Mouse (Mus musculus) 416B (cell line): ENCODE measurements at regions not wholly inside any gene's neighbourhood (a gene's known extent, or its start where the extent isn't known, plus 50 kb on each side); places are given as distances from the start of the nearest gene placed in this dataset.

Experiments
- DNase-seq: peaks from one replicate; pipeline ENCODE4 v3.0.0; 2011; ENCODE audit warnings: low read depth

- DNase-seq, result no peak
Measured at GRCm38 (mm10) chr16:86366197-86366596, 464.6 kb upstream of the Adamts5 start.

- DNase-seq, result no peak
Measured at GRCm38 (mm10) chr16:86361099-86361498, 459.5 kb upstream of the Adamts5 start.

DNA sequence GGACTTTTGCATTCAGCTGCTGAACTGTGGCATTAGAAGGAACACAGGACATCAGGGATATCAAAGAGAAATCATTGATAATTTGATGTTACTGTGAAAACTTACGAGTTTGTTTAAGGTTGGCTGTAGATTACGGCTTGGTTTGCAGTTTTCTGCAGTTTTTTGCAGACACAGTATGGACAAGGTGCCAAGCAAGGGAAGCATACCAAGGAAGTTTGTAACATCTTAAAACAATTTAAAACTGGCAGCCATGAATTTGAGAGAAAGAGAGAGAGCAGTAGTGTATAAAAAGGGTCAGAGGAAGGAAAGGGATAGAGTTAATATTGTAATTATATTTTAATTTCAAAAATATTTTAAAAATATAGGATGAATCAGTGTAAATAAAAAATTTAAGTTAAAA lies 453.4 kb upstream of the Adamts5 start:
- no peak for DNase-seq

- no peak for DNase-seq
Measured at GRCm38 (mm10) chr16:86347753-86348152, 446.1 kb upstream of the Adamts5 start.

DNA sequence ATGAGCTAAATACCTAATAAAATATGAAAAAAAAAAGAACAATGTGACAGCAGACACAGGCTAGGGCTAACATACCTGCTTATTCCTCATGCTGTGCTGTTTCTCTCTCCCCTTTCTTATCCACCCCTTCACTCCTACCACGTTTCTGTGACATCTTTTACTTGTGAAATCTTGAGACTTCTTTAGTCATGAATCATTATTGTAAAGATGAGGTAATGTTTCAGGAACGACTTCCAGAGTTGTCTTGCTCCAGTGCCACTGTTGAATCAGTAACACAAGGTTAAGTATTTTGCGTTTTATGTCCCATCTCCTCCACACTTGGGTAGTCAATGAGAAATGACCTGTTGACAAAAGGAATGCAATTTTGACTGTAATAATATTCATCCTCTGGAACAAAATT lies 445.3 kb upstream of the Adamts5 start:
- no peak for DNase-seq

GRCm38 (mm10) chr16:86340311-86340710 lies 438.7 kb upstream of the Adamts5 start:
- DNase-seq, result no peak

DNA sequence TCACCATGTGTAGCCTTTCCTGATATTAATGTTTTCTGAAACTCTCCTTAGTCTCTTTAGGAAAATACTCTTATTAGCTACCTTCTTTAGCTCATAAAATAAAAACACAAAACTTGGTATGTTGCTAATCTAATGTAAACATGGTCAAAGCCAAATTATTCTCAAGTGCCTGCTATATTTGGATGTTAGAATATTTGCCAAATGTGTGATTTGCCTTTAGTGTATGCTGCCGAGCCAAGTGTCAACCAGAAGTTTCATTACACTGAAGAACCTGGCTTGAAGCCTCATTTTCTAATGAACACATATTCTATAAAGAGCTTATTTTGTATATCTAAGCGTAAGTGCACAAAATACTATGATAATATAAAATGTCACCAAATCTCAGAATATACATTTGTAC lies 423.8 kb upstream of the Adamts5 start:
- DNase-seq, result no peak

- no peak for DNase-seq
Measured at GRCm38 (mm10) chr16:86318898-86319297, 417.3 kb upstream of the Adamts5 start.

GRCm38 (mm10) chr16:86309696-86310095 lies 408.1 kb upstream of the Adamts5 start:
- no peak for DNase-seq

GRCm38 (mm10) chr16:86303869-86304268 lies 402.2 kb upstream of the Adamts5 start:
- DNase-seq, result no peak

DNA sequence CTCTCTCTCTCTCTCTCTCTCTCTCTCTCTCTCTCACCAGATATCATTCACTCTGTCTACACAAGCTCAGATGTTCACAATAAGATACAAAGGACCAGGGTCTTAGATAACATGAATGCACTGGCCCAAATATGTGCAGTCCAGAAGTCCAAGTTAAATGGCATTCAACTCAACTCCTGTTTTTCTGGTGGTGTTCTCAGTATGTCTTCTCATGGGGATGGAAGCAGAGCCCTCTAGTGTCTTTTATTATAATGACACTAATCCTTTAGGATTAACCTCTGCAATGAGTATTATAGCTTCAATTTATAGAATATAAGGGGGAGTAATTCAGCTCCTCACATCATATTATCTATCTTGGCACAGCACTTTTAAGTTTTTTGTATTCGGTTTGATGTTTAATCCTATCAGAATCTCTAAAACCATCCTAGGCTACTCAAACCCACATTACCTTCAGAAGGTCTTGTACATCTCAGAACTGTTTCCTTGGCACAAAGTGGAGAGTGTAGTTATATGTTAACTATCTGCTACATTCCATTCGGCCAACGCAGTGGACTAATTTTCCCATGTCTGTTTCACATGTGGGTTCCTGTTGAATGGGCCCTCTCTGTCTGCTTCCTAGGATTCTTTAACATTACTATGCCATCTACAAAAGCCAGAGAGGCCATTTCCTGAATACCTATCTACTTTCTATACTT lies 401.0 kb upstream of the Adamts5 start:
- DNase-seq, result peak; percentile 36

GRCm38 (mm10) chr16:86294436-86294835 lies 392.8 kb upstream of the Adamts5 start:
- DNase-seq, result no peak

- DNase-seq, result no peak
Measured at GRCm38 (mm10) chr16:86281326-86281725, 379.7 kb upstream of the Adamts5 start.

- no peak for DNase-seq
Measured at GRCm38 (mm10) chr16:86277031-86277430, 375.4 kb upstream of the Adamts5 start.

DNA sequence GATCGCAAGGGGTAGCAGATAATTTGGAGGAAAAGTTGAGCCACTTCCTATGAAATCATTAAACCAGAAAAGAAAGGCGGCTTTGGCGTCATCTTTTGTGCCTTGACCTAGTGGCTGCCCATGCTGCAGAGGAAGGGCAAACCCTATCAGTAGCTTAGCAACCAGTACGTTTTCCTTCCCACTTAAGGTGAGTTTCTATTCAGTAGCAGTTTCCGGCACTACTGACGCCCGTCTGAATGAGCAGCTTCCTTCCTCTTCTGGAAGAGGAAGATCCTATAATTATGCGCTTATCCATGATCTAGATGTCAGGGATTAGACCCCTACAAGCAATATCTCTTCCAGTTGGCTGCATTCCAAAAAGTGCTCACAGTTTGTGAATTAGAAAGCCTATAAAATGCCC lies 360.0 kb upstream of the Adamts5 start:
- no peak for DNase-seq

DNA sequence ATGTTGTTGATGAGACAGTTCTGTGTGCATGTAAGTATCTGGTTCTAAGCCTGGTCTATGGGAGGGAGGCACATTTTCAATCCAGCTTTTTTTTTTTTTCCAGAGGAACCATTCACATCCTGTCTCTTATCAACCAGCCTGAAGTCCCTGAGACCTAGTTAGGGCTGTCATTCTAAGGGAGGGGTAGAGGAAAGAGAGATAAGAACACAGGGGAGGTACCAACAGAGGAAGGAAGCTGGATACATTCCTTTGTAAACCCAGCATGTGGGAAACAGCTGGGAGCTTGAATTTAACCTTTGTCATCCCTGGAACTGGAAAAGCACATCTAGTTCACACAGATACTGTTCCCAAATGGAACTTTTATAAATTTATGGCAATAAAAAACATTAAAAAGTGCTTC lies 351.0 kb upstream of the Adamts5 start:
- DNase-seq, result no peak

DNA sequence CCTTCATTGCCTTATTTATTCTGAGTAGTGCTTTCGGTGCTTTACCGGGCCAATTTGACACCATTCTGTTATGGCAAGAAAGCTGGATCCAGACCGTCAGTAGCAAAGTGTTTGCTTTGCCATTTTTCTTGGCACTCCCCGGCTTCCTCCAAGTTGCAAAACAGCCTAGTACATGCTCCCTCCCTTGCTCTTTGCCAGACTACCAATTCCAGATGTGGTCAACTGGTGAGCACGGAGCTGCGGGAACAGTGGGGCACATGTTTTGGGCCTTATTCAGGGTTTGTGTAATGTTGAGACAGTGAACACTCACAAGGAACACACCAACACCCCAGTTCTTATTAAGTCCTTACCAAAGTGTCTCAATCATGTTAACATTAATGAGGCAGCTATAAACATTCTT lies 348.4 kb upstream of the Adamts5 start:
- DNase-seq, result no peak

GRCm38 (mm10) chr16:86244191-86244590 lies 342.6 kb upstream of the Adamts5 start:
- DNase-seq, result no peak

GRCm38 (mm10) chr16:86242766-86243510 lies 341.3 kb upstream of the Adamts5 start:
- no peak for DNase-seq

DNA sequence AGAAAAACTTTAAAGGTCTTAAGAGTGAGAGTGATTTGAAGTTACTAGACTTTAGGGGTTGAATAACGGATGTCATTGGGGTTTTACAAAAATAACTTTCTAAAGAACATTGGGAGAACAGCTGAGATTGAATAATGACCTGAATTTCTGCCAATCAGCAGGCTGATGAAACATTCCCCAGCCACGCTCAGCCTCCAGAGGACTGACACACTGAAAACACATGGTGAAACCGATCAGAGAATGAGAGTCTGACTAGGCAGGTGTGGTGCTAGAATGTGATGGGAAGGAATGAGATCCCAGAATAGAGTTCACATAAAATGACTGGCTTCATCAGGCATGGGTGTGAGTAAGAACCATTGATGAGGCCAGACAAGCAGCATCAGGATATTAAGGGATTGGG lies 321.4 kb upstream of the Adamts5 start:
- DNase-seq, result no peak

- no peak for DNase-seq
Measured at GRCm38 (mm10) chr16:86210547-86210946, 308.9 kb upstream of the Adamts5 start.

DNA sequence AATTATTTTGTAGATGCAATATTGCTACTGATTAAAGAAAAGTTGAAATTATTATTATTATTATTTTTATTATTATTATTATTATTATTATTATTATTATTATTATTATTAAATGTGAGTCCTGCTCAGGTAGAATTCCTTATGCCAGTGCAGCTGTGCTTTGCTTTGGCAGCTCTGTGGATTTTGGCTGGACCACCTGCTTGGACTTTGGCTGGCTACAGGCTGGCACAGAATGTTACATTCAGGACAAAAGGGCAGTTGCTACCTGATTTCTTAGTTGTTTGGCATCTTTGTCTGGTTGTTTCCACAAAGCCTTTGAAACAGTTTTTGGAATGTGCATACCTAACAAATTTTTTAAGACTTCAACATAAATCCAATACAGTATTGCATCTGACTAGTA lies 307.7 kb upstream of the Adamts5 start:
- DNase-seq, result no peak

DNA sequence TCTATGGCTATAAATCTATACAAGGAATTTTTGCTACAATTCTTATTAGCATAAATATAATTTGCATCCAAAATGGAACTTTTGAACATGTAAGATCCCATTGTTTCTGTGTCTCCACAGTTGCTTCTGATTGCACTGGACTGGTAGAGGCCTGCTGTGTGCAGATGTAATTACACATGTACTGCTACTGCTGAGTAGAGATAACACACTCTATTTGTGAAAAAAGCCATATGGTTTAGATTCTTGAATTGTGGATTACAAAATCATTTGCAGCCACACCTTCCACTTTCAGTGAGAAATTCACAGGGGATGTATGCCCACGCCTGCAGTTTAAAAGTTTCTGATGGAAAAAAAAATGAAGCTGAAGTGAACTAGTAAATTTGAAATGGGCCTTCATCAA lies 288.2 kb upstream of the Adamts5 start:
- DNase-seq, result no peak

GRCm38 (mm10) chr16:86188966-86189365 lies 287.3 kb upstream of the Adamts5 start:
- DNase-seq, result no peak
